Mouse (Mus musculus) liver, adult 2 months (tissue): ENCODE data around the gene Acbd4. TPM values are rescaled to one million over a fixed set of nuclear protein-coding genes. Genes with fewer than 3 reads are reported as not detected.

Experiments used
- DNase-seq: peaks from one replicate; pipeline ENCODE4 v3.0.0-alpha.2; 2011; ENCODE audit warnings: low read depth, low spot score; ENCODE audit errors: extremely low read depth
- H3K27ac ChIP-seq: fragments of 200-500 bp; replicated peaks from 2 replicates; pipeline ENCODE4 v1.5.1; 2012; ENCODE audit warnings: low read depth, mild to moderate bottlenecking, control low read depth, inconsistent platforms, low read length; ENCODE audit not compliant: insufficient read depth
- H3K27me3 ChIP-seq: fragments of 200-500 bp; 2 replicates; pipeline ENCODE4 v1.6.1; 2012; ENCODE audit warnings: mild to moderate bottlenecking, moderate library complexity, low read length, inconsistent platforms; ENCODE audit not compliant: control insufficient read depth, insufficient read depth
- H3K36me3 ChIP-seq: fragments of 200-500 bp; 2 replicates; pipeline ENCODE4 v1.6.1; 2012; ENCODE audit warnings: low read length, inconsistent platforms; ENCODE audit not compliant: control insufficient read depth, insufficient read depth
- H3K4me1 ChIP-seq: fragments of 200-500 bp; 2 replicates; pipeline ENCODE4 v1.6.1; 2011; ENCODE audit warnings: low read length; ENCODE audit not compliant: control insufficient read depth, insufficient read depth
- H3K4me3 ChIP-seq: fragments of 200-500 bp; 2 replicates; pipeline ENCODE4 v1.5.1; 2011; ENCODE audit warnings: low read depth, mild to moderate bottlenecking, control low read depth, low read length, moderate library complexity; ENCODE audit not compliant: insufficient read depth
- H3K79me2 ChIP-seq: fragments of 200-500 bp; 2 replicates; pipeline ENCODE4 v1.6.1; 2012; ENCODE audit warnings: inconsistent platforms, mild to moderate bottlenecking, low read length, moderate library complexity; ENCODE audit not compliant: control insufficient read depth, insufficient read depth
- H3K9ac ChIP-seq: fragments of 200-500 bp; 2 replicates; pipeline ENCODE4 v1.6.1; 2012; ENCODE audit warnings: low read depth, mild to moderate bottlenecking, control low read depth, inconsistent platforms, low read length
- CTCF ChIP-seq: fragments of 200-500 bp; IDR thresholded peaks from 2 replicates; pipeline ENCODE4 v1.5.1; 2011; ENCODE audit warnings: low read depth, low read length, control low read depth
- POLR2A ChIP-seq: fragments of 200-500 bp; IDR thresholded peaks from 2 replicates; pipeline ENCODE4 v1.6.1; 2011; ENCODE audit warnings: low read length, control low read depth; ENCODE audit not compliant: insufficient read depth; ENCODE audit errors: extremely low read depth
- WGBS: fragments of 180-500 bp; shearing (Covaris S2); methylation state at CpG from one replicate; pipeline ENCODE4 v1.1.7; 2018; 5-methylcytosine and 5-hydroxymethylcytosine counted together
- polyA plus RNA-seq: library from polyadenylated mRNA; depleted of rRNA; stranded (reverse); fragments of >200 nt; gene quantifications from 2 replicates; pipeline ENCODE4 v1.2.3, GENCODE M21; 2012; rRNA removed
- total RNA-seq: library from RNA; depleted of rRNA; stranded (reverse); fragments of >200 nt; gene quantifications from 2 replicates; pipeline ENCODE4 v1.2.3, GENCODE M21; 2014; rRNA removed

Acbd4 gene
- total RNA-seq (56.3 and 64.4 TPM in 2 replicates), polyA plus RNA-seq (66.6 and 83.9 TPM in 2 replicates)

DNA sequence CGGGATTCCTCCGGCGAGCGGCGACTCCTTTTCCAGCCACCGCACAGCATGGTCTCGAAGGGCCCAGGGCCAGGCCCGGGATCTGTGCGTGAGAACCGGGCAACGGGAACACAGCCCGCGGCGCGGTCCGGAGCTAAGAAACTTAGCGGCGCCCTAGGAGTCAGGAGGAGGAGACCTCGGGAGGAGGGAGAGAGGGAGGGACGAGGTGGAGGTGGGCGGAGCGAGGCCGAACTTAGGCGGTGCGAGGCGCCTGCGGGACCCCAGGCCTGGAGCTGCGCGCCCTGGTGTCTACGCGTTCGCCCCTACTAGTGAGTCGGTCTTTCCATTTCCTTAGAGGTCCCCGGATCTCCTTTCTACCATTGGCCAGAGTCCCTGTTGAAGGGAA is at the start of gene Acbd4, which contains the start of gene Plcd3:
TSS of gene Acbd4 (plus strand) at position 202 of the 385 bp plus-strand sequence.
TSS of gene Plcd3 (minus strand) at position 178 of the 385 bp plus-strand sequence.
- Histone ChIP-seq H3K4me3 (peak within 1 kb of the TSS; percentile 69), H3K79me2 (peaks cover 7% of the 10 kb centered on the region; the same call in 1 of the 2 replicates), H3K27ac (peak within 1 kb of the TSS; percentile 42), H3K27me3 (0 out of 2 replicates have a peak, but pooled peaks cover 3% of the 10 kb centered on the region), H3K9ac (peak within 1 kb of the TSS; percentile 77), H3K4me1 (peaks cover 25% of the 10 kb centered on the region), H3K36me3 (no peaks in the 10 kb centered on the region)
- WGBS = 1% methylated on average over 33 of the region's 34 CpGs
- no peak for TF ChIP-seq CTCF
- peak; percentile 58 for TF ChIP-seq POLR2A
- peak; percentile 52 for DNase-seq

DNA sequence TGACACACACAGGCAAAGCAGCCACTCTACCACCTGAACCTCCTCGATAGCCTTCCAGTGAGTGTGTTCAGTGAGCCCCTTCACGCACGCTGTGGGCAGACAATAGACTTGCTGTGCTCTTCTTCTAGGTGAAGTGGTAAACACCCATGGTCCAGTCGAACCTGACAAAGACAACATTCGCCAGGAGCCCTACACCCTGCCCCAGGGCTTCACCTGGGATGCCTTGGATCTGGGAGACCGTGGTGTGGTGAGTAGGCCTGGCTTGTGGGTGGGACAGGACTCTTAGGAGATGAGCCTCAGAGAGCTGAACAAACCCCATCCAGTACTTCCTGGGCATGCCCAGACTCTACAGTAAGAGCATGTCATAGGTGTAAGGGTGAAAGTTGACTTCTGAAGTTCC is 49.4 kb upstream of the Acbd4 start:
- Histone ChIP-seq H3K27me3 (no peaks in the 10 kb centered on the region), H3K36me3 (peaks cover 24% of the 10 kb centered on the region), H3K4me3 (no peak overlapping the region), H3K27ac (no peak overlapping the region), H3K9ac (no peak overlapping the region; the same call in 1 of the 2 replicates), H3K4me1 (no peaks in the 10 kb centered on the region), H3K79me2 (no peaks in the 10 kb centered on the region)
- TF ChIP-seq POLR2A (no peak), CTCF (no peak)
- no peak for DNase-seq
- WGBS = 93% methylated on average over 6 of the region's 6 CpGs

DNA sequence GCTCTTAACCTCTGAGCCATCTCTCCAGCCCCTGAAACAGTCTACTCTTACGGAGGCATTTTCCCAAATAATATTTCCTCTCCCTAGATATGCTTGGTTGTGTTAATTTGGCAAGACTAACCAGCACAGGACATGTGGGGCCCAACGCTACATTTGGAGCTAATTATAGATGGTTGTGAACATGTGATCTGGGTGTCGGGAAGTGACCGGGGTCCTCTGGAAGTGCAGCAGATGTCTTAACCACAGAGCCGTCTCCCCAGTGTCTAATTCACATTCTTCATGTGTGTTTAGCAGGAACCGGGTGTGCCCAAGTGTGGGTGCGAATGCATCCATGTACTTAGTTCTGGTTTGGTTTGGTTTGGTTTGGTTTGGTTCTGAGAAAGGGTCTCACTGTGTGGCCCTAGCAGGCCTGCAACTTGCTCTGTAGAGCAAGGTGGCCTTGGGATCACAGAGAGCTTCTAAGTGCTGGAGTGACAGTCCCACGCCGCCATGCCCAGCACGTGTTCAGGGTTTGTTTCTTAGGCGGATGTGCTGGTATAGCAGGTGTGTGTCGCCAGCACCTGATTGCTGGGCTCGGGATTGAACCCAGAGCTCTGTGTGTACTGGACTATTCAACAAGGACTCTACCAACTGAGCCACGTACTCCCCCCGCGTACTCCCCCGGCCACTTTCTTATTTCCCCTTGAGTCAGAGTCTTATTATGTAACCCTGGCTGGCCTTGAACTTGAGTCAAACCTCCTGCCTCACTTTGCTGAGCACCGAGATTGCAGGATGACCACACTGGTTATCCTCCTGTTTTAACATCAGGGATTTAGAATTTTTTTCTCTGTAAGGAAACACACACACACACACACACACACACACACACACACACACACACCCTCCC is 48.0 kb upstream of the Acbd4 start:
- H3K79me2 ChIP-seq = no peaks in the 10 kb centered on the region
- H3K27ac ChIP-seq = no peak overlapping the region
- H3K9ac ChIP-seq = no peak overlapping the region
- H3K4me1 ChIP-seq = no peaks in the 10 kb centered on the region
- H3K27me3 ChIP-seq = no peaks in the 10 kb centered on the region
- H3K4me3 ChIP-seq = no peak overlapping the region
- no peak for TF ChIP-seq POLR2A
- TF ChIP-seq CTCF = no peak
- 85% methylated on average over 18 of the region's 18 CpGs for WGBS
- peaks cover 34% of the 10 kb centered on the region for H3K36me3 ChIP-seq
- no peak for DNase-seq

- H3K79me2 ChIP-seq = no peaks in the 10 kb centered on the region
- no peak overlapping the region for H3K9ac ChIP-seq
- no peaks in the 10 kb centered on the region for H3K4me1 ChIP-seq
- peak; percentile 53 for DNase-seq
- H3K36me3 ChIP-seq = peaks cover 45% of the 10 kb centered on the region
- no peak overlapping the region for H3K27ac ChIP-seq
- TF ChIP-seq POLR2A (no peak), CTCF (peak; percentile 40)
- WGBS = 47% methylated on average over 6 of the region's 6 CpGs
- no peaks in the 10 kb centered on the region for H3K27me3 ChIP-seq
- H3K4me3 ChIP-seq = no peak overlapping the region
Measured at GRCm38 (mm10) chr11:103054798-103055197, 46.7 kb upstream of the Acbd4 start.

GRCm38 (mm10) chr11:103056636-103057035 is 44.8 kb upstream of the Acbd4 start:
- Histone ChIP-seq H3K27ac (no peak overlapping the region), H3K79me2 (no peaks in the 10 kb centered on the region), H3K36me3 (peaks cover 58% of the 10 kb centered on the region), H3K4me3 (no peak overlapping the region), H3K27me3 (no peaks in the 10 kb centered on the region), H3K4me1 (no peaks in the 10 kb centered on the region), H3K9ac (no peak overlapping the region)
- 96% methylated on average over 7 of the region's 7 CpGs for WGBS
- no peak for DNase-seq
- TF ChIP-seq CTCF (no peak), POLR2A (no peak)

GRCm38 (mm10) chr11:103058499-103059085 is 42.9 kb upstream of the Acbd4 start:
- Histone ChIP-seq H3K79me2 (no peaks in the 10 kb centered on the region), H3K36me3 (peaks cover 67% of the 10 kb centered on the region), H3K27me3 (no peaks in the 10 kb centered on the region), H3K9ac (no peak overlapping the region), H3K4me3 (no peak overlapping the region), H3K27ac (no peak overlapping the region), H3K4me1 (no peaks in the 10 kb centered on the region)
- TF ChIP-seq CTCF (no peak), POLR2A (no peak)
- WGBS = 79% methylated on average over 3 of the region's 3 CpGs
- no peak for DNase-seq
